Mouse (Mus musculus): ENCODE results near the gene 1700066M21Rik. TPM values are rescaled to one million over a fixed set of nuclear protein-coding genes. Genes with fewer than 3 reads are reported as not detected.

Gene 1700066M21Rik
- total RNA-seq, 1 experiment from 2014 or later = 20.0 TPM

DNA sequence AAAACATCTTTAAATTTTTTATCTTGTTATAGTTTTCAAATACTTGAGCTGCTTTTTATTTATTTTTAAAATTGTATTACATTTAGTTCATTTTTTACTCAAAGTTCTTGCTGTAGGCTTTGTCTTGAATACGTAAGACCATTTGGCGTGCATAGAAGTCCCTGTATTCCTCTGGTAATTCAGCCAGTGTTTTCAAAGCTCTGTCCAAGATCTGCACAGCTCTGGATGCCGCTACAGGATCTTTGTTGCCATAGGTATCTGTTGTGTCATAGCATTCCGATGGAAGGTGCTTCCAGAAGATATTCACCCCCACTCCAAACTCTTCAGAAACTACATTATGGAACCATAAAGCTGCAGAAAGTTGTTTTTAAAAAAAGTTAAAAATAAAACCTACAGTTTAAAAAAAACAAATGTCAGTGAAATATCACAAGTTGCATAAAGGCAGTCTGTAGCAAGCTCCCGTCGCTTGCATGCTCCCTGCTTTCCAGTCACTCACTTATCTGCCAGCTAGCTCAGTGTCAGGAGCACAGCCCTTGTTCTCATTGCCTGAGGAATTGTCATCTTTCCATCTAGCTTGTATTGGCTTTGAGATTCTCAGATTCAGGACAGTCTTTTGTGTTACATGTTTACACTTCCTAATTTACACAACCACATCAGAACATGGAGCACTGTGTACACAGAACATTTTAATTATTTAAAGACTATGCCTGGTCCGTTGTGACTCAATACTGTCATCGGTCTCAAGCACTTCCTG is 11.2 kb downstream of the 1700066M21Rik start:
- no peak for ATAC-seq (replicated peaks; ENCODE audit: insufficient number of reproducible peaks, low FRiP score, low TSS enrichment, poor library complexity, severe bottlenecking)

- ATAC-seq (replicated peaks; ENCODE audit: insufficient number of reproducible peaks, low FRiP score, low TSS enrichment, poor library complexity, severe bottlenecking) = no peak
These were observed 13.8 kb downstream of the 1700066M21Rik start for GRCm38 (mm10) chr1:57390993-57391790.

- 0 out of 2 replicates have a peak, but pooled peaks have one; percentile 32 for ATAC-seq (replicated peaks; ENCODE audit: insufficient number of reproducible peaks, low FRiP score, low TSS enrichment, poor library complexity, severe bottlenecking)
These were observed 15.0 kb downstream of the 1700066M21Rik start for GRCm38 (mm10) chr1:57392417-57392816.

DNA sequence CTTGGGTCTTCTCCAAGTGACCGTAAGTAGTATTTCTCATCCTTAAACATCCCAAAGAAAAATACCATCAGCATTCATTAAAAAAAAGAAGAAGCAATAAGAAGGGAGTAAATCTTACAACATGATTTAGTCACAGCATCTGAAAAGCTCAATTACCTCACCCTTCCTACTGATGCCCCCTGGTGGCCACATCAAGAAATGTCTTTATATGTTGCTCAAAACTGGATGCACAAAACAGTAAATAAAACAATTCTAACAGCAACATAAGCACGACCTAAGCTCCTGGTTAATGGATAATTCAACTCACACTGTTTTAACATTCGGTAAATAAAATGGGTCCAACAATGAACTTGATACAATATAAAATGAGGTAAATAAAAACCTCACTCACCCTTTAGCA is 16.6 kb downstream of the 1700066M21Rik start:
- peak; percentile 71 for ATAC-seq (replicated peaks; ENCODE audit: insufficient number of reproducible peaks, low FRiP score, low TSS enrichment, poor library complexity, severe bottlenecking)

GRCm38 (mm10) chr1:57400321-57400720 is 22.9 kb downstream of the 1700066M21Rik start:
- no peak for ATAC-seq (replicated peaks; ENCODE audit: insufficient number of reproducible peaks, low FRiP score, low TSS enrichment, poor library complexity, severe bottlenecking)

DNA sequence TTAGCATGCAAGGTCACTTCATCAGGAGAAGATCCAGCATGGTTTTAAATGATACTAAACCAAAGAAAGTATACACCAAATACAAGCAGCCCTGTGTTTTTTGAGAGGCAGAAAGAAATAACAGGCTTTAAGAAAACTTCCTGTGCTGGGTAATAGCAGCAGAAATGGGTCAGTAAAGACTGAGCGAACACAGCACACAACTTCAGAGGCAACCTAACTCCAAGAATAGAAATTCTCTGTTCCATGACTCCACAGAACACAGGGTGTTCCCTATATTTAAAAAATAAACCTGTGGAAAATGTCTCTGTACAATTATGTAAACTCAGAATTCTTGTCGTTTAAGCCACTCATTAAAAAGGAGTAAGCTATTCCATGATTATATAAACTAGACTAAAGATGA is 23.5 kb downstream of the 1700066M21Rik start:
- ATAC-seq (replicated peaks; ENCODE audit: insufficient number of reproducible peaks, low FRiP score, low TSS enrichment, poor library complexity, severe bottlenecking) = no peak

DNA sequence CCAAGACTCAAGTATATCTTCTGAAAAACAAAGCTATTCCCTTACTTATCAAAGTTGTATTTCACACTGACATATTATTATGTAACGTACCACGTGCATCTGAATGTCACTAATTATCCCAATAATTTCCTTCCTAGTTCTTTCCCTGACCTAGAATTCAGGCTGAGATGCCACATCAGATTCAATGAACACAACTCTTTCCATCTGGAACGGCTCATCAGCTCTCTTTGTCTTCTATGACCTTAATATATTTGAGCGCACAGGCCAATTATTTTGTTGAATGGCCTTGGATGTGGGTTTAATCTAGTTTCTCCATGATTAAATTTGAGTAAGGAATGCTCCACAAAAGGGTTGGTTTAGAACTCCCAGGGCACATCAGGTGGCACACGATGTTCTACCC is 24.7 kb downstream of the 1700066M21Rik start:
- ATAC-seq (replicated peaks; ENCODE audit: insufficient number of reproducible peaks, low FRiP score, low TSS enrichment, poor library complexity, severe bottlenecking) = no peak

- peak; percentile 89 for ATAC-seq (replicated peaks; ENCODE audit: insufficient number of reproducible peaks, low FRiP score, low TSS enrichment, poor library complexity, severe bottlenecking)
These were observed 29.0 kb downstream of the 1700066M21Rik start, which contains the start of the genes Maip1 and Tyw5 for GRCm38 (mm10) chr1:57406187-57407151. TSS of gene Maip1 (plus strand) at chr1:57406328. TSS of gene Tyw5 (minus strand) at chr1:57407101.

- no peak for ATAC-seq (replicated peaks; ENCODE audit: insufficient number of reproducible peaks, low FRiP score, low TSS enrichment, poor library complexity, severe bottlenecking)
These were observed 31.6 kb downstream of the 1700066M21Rik start for GRCm38 (mm10) chr1:57408994-57409393.

DNA sequence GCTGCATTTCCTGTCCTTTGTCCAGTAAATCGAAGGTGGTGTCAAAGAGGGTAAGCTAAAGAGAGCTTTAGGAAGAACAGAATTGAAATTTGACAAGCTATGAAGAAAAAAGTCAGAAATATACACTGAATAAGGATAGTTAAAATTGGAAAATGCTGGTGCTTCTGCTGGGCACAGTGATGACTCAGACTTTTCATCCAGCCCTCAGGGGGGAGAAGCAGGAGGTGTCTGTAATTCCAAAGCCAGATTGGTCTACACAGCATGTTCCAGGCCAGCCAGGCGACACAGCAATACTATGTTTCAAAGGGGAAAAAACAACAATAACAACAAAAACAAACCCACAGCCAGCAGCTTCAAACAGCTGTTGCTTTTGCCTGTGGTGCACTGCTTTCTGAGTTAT is 36.0 kb downstream of the 1700066M21Rik start:
- no peak for ATAC-seq (replicated peaks; ENCODE audit: insufficient number of reproducible peaks, low FRiP score, low TSS enrichment, poor library complexity, severe bottlenecking)

DNA sequence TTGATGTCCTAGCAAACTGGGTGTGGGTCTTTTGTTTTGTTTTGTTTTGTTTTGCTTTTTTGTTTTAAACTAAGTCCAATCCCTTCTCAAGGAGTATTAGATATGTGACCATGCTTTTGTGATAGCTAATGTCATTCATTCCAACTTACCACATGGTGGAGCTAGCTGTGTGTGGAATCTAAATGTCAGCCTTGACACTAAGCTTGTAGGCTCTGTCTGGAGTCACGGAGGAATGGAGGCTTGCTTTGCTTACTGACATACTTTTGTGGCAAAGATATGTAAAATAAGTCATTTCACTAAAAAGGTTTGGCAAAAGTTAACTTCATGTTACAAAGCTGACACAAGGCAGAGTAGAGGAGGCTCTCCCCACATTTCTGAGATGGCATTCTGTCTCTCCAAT is 46.3 kb downstream of the 1700066M21Rik start:
- no peak for ATAC-seq (replicated peaks; ENCODE audit: insufficient number of reproducible peaks, low FRiP score, low TSS enrichment, poor library complexity, severe bottlenecking)

GRCm38 (mm10) chr1:57428368-57429308 is 51.2 kb downstream of the 1700066M21Rik start:
- 0 out of 2 replicates have a peak, but pooled peaks have one; percentile 20 for ATAC-seq (replicated peaks; ENCODE audit: insufficient number of reproducible peaks, low FRiP score, low TSS enrichment, poor library complexity, severe bottlenecking)

DNA sequence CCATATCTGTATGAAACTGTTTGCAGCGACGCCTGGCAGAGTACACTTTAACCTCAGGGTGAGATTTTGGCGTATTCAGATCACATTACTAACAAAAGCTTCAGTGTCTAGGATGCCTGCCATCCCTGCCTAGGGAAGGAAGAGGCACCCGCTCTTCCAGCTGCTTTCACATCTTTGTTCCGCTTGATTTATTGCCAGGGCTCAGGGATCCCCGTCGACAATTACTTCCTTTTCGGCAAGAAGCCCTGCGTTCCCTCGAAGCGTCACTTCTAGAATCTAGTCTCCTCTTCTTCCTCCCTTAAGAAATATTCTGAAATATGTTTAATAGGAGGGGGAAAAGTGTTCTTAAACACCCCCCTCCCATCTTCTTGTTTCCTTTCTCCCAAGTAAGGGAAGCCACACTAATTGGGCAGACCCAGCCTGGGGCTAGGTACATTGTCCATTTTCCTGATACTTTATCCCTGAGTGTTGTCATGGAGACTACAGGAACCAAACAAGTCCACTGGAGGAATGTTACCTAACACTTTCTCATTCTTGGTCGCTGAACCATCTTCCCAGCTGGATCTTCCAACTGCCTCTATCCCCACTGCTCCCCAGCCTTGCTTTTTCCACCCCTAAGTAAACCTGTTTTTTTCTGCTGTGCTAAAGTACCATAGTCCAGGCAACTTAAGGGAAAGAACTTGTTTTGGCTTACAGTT is 52.5 kb downstream of the 1700066M21Rik start:
- no peak for ATAC-seq (replicated peaks; ENCODE audit: insufficient number of reproducible peaks, low FRiP score, low TSS enrichment, poor library complexity, severe bottlenecking)

DNA sequence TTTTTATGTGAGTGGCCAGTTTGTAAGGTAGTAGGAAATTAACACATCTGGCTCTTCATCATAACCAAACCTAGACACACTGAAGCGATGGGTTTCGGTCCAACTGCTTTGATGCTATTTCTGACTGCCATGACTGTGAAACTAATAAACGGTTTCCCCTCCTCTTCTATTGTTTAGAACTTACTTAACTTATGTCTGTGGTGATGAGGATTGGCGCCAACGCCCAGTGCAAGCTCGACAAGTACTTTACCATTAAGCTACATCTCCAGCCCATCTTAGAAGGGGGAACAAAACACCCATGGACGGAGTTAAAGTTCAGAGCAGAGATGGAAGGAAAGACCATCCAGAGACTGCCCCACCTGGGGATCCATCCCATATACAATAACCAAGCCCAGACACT is 55.7 kb downstream of the 1700066M21Rik start:
- ATAC-seq (replicated peaks; ENCODE audit: insufficient number of reproducible peaks, low FRiP score, low TSS enrichment, poor library complexity, severe bottlenecking) = no peak

Measured in monocyte, adult 5-6 weeks (primary cell).